Mouse (Mus musculus) midbrain, postnatal 0 days (tissue): ENCODE results near the gene Thoc6. TPM values are rescaled to one million over a fixed set of nuclear protein-coding genes. Genes with fewer than 3 reads are reported as not detected.

Experiments
- ATAC-seq: fragments of 200-750 bp; cut with Nextera tagmentation; 2 replicates; pipeline ENCODE4 v1.8.0; 2017; ENCODE audit warnings: moderate number of reproducible peaks, mild to moderate bottlenecking, moderate TSS enrichment, moderate library complexity; ENCODE audit not compliant: low FRiP score
- DNase-seq: peaks from one replicate; pipeline ENCODE4 v3.0.0-alpha.2; 2015; ENCODE audit warnings: low spot score
- H3K27ac ChIP-seq: fragments of 300-500 bp; sonication (generic); 2 replicates; pipeline ENCODE4 v1.5.1; 2014; ENCODE audit warnings: low read depth, mild to moderate bottlenecking, low read length, mixed read lengths
- H3K27me3 ChIP-seq: fragments of 300-500 bp; sonication (generic); 2 replicates; pipeline ENCODE4 v1.6.1; 2014; ENCODE audit warnings: low read length, control low read depth, mixed read lengths; ENCODE audit not compliant: insufficient read depth
- H3K36me3 ChIP-seq: fragments of 300-500 bp; sonication (generic); 2 replicates; pipeline ENCODE4 v1.6.1; 2014; ENCODE audit warnings: low read length, control low read depth, mixed read lengths; ENCODE audit not compliant: insufficient read depth
- H3K4me1 ChIP-seq: fragments of 300-500 bp; sonication (generic); 2 replicates; pipeline ENCODE4 v1.6.1; 2014; ENCODE audit warnings: mild to moderate bottlenecking, control low read depth, antibody characterized with exemption, low read length, mixed read lengths; ENCODE audit not compliant: insufficient read depth
- H3K4me2 ChIP-seq: fragments of 300-500 bp; sonication (generic); 2 replicates; pipeline ENCODE4 v1.6.1; 2014; ENCODE audit warnings: low read depth, mild to moderate bottlenecking, low read length, mixed read lengths; ENCODE audit not compliant: poor library complexity, severe bottlenecking
- H3K4me3 ChIP-seq: fragments of 300-500 bp; sonication (generic); 2 replicates; pipeline ENCODE4 v1.5.1; 2014; ENCODE audit warnings: low read depth, mild to moderate bottlenecking, low read length, moderate library complexity
- H3K9ac ChIP-seq: fragments of 300-500 bp; sonication (generic); replicated peaks from 2 replicates; pipeline ENCODE4 v1.6.1; 2014; ENCODE audit warnings: mild to moderate bottlenecking, low read length, moderate library complexity, mixed read lengths; ENCODE audit not compliant: poor library complexity, severe bottlenecking
- H3K9me3 ChIP-seq: fragments of 300-500 bp; sonication (generic); 2 replicates; pipeline ENCODE4 v1.6.1; 2016; ENCODE audit warnings: low read length, control low read depth
- CTCF ChIP-seq: IDR thresholded peaks from 2 replicates; pipeline ENCODE4 v1.5.1; 2016; ENCODE audit warnings: antibody characterized with exemption, mild to moderate bottlenecking
- WGBS: fragments of 180-500 bp; shearing (Covaris S2); extraction: QIAGEN DNeasy Blood & Tissue Kit; methylation state at CpG from one replicate; pipeline ENCODE4 v1.1.7; 2014; 5-methylcytosine and 5-hydroxymethylcytosine counted together
- polyA plus RNA-seq: library from polyadenylated mRNA; unstranded; fragments of >200 nt; fragmentation: Nextera tagmentation; extraction: Ambion mirVana; gene quantifications from 2 replicates; pipeline ENCODE4 v1.2.1, GENCODE M21; 2015
- total RNA-seq: library from RNA; depleted of rRNA; stranded (reverse); fragments of >200 nt; gene quantifications from 2 replicates; pipeline ENCODE4 v1.2.3, GENCODE M21; 2014

The Thoc6 gene
- total and polyA plus RNA-seq, 2 experiments from 2014 or later, result 16.7 to 21.1 TPM

- Histone ChIP-seq H3K9me3 (no peaks in the 10 kb centered on the region), H3K4me1 (peaks cover 19% of the 10 kb centered on the region), H3K9ac (no peak overlapping the region), H3K36me3 (no peaks in the 10 kb centered on the region), H3K27me3 (peaks cover 14% of the 10 kb centered on the region), H3K27ac (no peak overlapping the region), H3K4me2 (peak overlapping the region; percentile 79; the same call in 1 of the 2 replicates), H3K4me3 (peak overlapping the region; percentile 59; the same call in 1 of the 2 replicates)
- TF ChIP-seq CTCF, result no peak
- ATAC-seq (no peak), DNase-seq (no peak)
- 55% methylated on average over 5 of the region's 5 CpGs for WGBS
Observed at GRCm38 (mm10) chr17:23675127-23675526, 1.4 kb upstream of the Thoc6 start.

- Histone ChIP-seq H3K9ac (peak overlapping the region; percentile 69), H3K36me3 (peaks cover 4% of the 10 kb centered on the region), H3K4me3 (peak overlapping the region; percentile 59), H3K27ac (peak overlapping the region; percentile 72), H3K4me1 (peaks cover 17% of the 10 kb centered on the region), H3K9me3 (no peaks in the 10 kb centered on the region), H3K27me3 (peaks cover 7% of the 10 kb centered on the region), H3K4me2 (peak overlapping the region; percentile 79)
- WGBS, result 34% methylated on average over 9 of the region's 9 CpGs
- ATAC-seq (no peak), DNase-seq (no peak)
- no peak for TF ChIP-seq CTCF
Observed at GRCm38 (mm10) chr17:23674271-23674952, 730 bp upstream of the Thoc6 start.

GRCm38 (mm10) chr17:23672761-23673160 is 921 bp downstream of the Thoc6 start:
- ATAC-seq, result no peak
- H3K9ac ChIP-seq, result no peak overlapping the region
- WGBS, result 59% methylated on average over 3 of the region's 3 CpGs

GRCm38 (mm10) chr17:23671519-23671918 is 2.2 kb downstream of the Thoc6 start:
- ATAC-seq (no peak), DNase-seq (no peak)
- no peaks in the 10 kb centered on the region for H3K9me3 ChIP-seq
- H3K36me3 ChIP-seq, result peaks cover 27% of the 10 kb centered on the region
- H3K27ac ChIP-seq, result no peak overlapping the region
- H3K4me2 ChIP-seq, result no peak overlapping the region
- TF ChIP-seq CTCF, result no peak
- no peaks in the 10 kb centered on the region; the same call in 1 of the 2 replicates for H3K27me3 ChIP-seq
- H3K9ac ChIP-seq, result no peak overlapping the region
- peaks cover 12% of the 10 kb centered on the region for H3K4me1 ChIP-seq
- no peak overlapping the region for H3K4me3 ChIP-seq
- WGBS, result 92% methylated on average over 3 of the region's 3 CpGs

More at GRCm38 (mm10) chr17:23672761-23673160, 921 bp downstream of the Thoc6 start:
- Histone ChIP-seq H3K36me3 (peaks cover 15% of the 10 kb centered on the region), H3K4me3 (peak overlapping the region; percentile 59), H3K4me1 (peaks cover 16% of the 10 kb centered on the region), H3K27me3 (no peaks in the 10 kb centered on the region; the same call in 1 of the 2 replicates), H3K27ac (no peak overlapping the region), H3K4me2 (peak overlapping the region; percentile 79), H3K9me3 (no peaks in the 10 kb centered on the region)
- DNase-seq, result no peak
- TF ChIP-seq CTCF, result no peak

- 94% methylated on average over 7 of the region's 7 CpGs for WGBS
- Histone ChIP-seq H3K9me3 (no peaks in the 10 kb centered on the region), H3K4me3 (no peak overlapping the region), H3K9ac (no peak overlapping the region), H3K4me2 (no peak overlapping the region), H3K36me3 (peaks cover 28% of the 10 kb centered on the region), H3K27me3 (no peaks in the 10 kb centered on the region; the same call in 1 of the 2 replicates), H3K4me1 (peaks cover 12% of the 10 kb centered on the region; the same call in 1 of the 2 replicates), H3K27ac (no peak overlapping the region)
- no peak for DNase-seq
- no peak for ATAC-seq
- TF ChIP-seq CTCF, result no peak; the same call in 1 of the 2 replicates
Observed at GRCm38 (mm10) chr17:23670516-23671074, 3.1 kb downstream of the Thoc6 start.

- DNase-seq, result no peak
- peaks cover 28% of the 10 kb centered on the region for H3K36me3 ChIP-seq
- no peak for TF ChIP-seq CTCF
- peaks cover 19% of the 10 kb centered on the region for H3K27me3 ChIP-seq
- no peak overlapping the region for H3K27ac ChIP-seq
- H3K9me3 ChIP-seq, result no peaks in the 10 kb centered on the region
- no peak overlapping the region for H3K9ac ChIP-seq
- no peak overlapping the region for H3K4me2 ChIP-seq
- H3K4me1 ChIP-seq, result no peaks in the 10 kb centered on the region
- WGBS, result 82% methylated on average over 14 of the region's 14 CpGs
- no peak overlapping the region for H3K4me3 ChIP-seq
- ATAC-seq, result no peak
Observed at GRCm38 (mm10) chr17:23665511-23665910, 8.2 kb downstream of the Thoc6 start.
